Mouse (Mus musculus) liver, embryonic 14.5 days (tissue): ENCODE results near the gene Dph1. TPM values are rescaled to one million over a fixed set of nuclear protein-coding genes. Genes with fewer than 3 reads are reported as not detected.

Source experiments
- ATAC-seq: fragments of 200-750 bp; cut with Nextera tagmentation; 2 replicates; pipeline ENCODE4 v1.8.0; 2017; ENCODE audit warnings: moderate number of reproducible peaks, mild to moderate bottlenecking, moderate library complexity; ENCODE audit not compliant: insufficient read depth
- DNase-seq, 3 experiments: peaks; one replicate each; pipeline ENCODE4 v3.0.0-alpha.2; 2012 to 2013; ENCODE audit warnings: low read depth in 3 of 3, low spot score in 3 of 3
- H3K27ac ChIP-seq: fragments of 300-500 bp; sonication (generic); 2 replicates; pipeline ENCODE4 v1.5.1; 2014; ENCODE audit warnings: moderate library complexity, mild to moderate bottlenecking, control low read depth, inconsistent platforms
- H3K27me3 ChIP-seq: fragments of 300-500 bp; sonication (generic); 2 replicates; pipeline ENCODE4 v1.6.1; 2014; ENCODE audit warnings: mild to moderate bottlenecking, low read length, moderate library complexity; ENCODE audit not compliant: control insufficient read depth, insufficient read depth
- H3K36me3 ChIP-seq: fragments of 300-500 bp; sonication (generic); replicated peaks from 2 replicates; pipeline ENCODE4 v1.6.1; 2014; ENCODE audit warnings: low read depth; ENCODE audit not compliant: control insufficient read depth, insufficient read depth
- H3K4me1 ChIP-seq, 2 experiments: fragments of 200-500 bp in 1 of 2; fragments of 300-500 bp in 1 of 2; sonication (generic) in 1 of 2; replicated peaks; 2 replicates each; pipeline ENCODE4 v1.6.1; 2012 to 2014; ENCODE audit warnings: antibody characterized with exemption in 1 of 2, inconsistent platforms in 1 of 2, low read length in 1 of 2; ENCODE audit not compliant: control insufficient read depth in 2 of 2, insufficient read depth in 2 of 2
- H3K4me2 ChIP-seq: fragments of 300-500 bp; sonication (generic); 2 replicates; pipeline ENCODE4 v1.6.1; 2014; ENCODE audit warnings: low read depth, mild to moderate bottlenecking, control low read depth, moderate library complexity
- H3K4me3 ChIP-seq, 2 experiments: fragments of 200-500 bp in 1 of 2; fragments of 300-500 bp in 1 of 2; sonication (generic) in 1 of 2; 2 replicates each; pipeline ENCODE4 v1.5.1; 2012 to 2014; ENCODE audit warnings: low read depth in 2 of 2, low read length in 2 of 2, mild to moderate bottlenecking in 2 of 2, control low read depth in 1 of 2, inconsistent platforms in 1 of 2, moderate library complexity in 1 of 2; ENCODE audit not compliant: insufficient read depth in 1 of 2
- H3K9ac ChIP-seq: fragments of 300-500 bp; sonication (generic); replicated peaks from 2 replicates; pipeline ENCODE4 v1.6.1; 2014; ENCODE audit warnings: mild to moderate bottlenecking, control low read depth, moderate library complexity
- H3K9me3 ChIP-seq: fragments of 300-500 bp; sonication (generic); 2 replicates; pipeline ENCODE4 v1.6.1; 2016; ENCODE audit warnings: low read length, mixed read lengths; ENCODE audit not compliant: control insufficient read depth
- CTCF ChIP-seq: IDR thresholded peaks from 2 replicates; pipeline ENCODE4 v1.5.1; 2016; ENCODE audit warnings: antibody characterized with exemption, low read depth, control low read depth
- EP300 ChIP-seq: IDR thresholded peaks from 2 replicates; pipeline ENCODE4 v1.6.1; 2016; ENCODE audit warnings: antibody characterized with exemption, low read depth
- WGBS: fragments of 180-500 bp; shearing (Covaris S2); extraction: QIAGEN DNeasy Blood & Tissue Kit; methylation state at CpG from one replicate; pipeline ENCODE4 v1.1.7; 2014; ENCODE audit not compliant: insufficient replicate concordance; 5-methylcytosine and 5-hydroxymethylcytosine counted together
- polyA plus RNA-seq, 2 experiments: library from polyadenylated mRNA; depleted of rRNA in 1 of 2; stranded (reverse) in 1 of 2; unstranded in 1 of 2; fragments of >200 nt; fragmentation: Nextera tagmentation in 1 of 2; extraction: Ambion mirVana in 1 of 2; gene quantifications; 2 replicates each; pipeline versions ENCODE4 v1.2.1 to v1.2.3; 2012 to 2014

Gene Dph1
- polyA plus RNA-seq, 2 experiments, result 9.8 TPM

- Histone ChIP-seq H3K9ac (no peak overlapping the region), H3K27ac (no peak overlapping the region), H3K4me1 (peaks cover 0 to 4% of the 10 kb centered on the region in 2 experiments; a peak in 2 of 4 replicates), H3K36me3 (no peaks in the 10 kb centered on the region), H3K9me3 (no peaks in the 10 kb centered on the region), H3K27me3 (peaks cover 21% of the 10 kb centered on the region), H3K4me2 (no peak overlapping the region), H3K4me3 (no peak overlapping the region)
- no peak for TF ChIP-seq CTCF
- no peak for TF ChIP-seq EP300
- 53% methylated on average over 4 of the region's 4 CpGs for WGBS
- ATAC-seq (no peak), DNase-seq (no peak)
These were observed 29.5 kb downstream of the Dph1 start for GRCm38 (mm10) chr11:75161417-75162008.

- Histone ChIP-seq H3K9ac (no peak overlapping the region), H3K4me2 (no peak overlapping the region), H3K27ac (no peak overlapping the region), H3K4me3 (no peak overlapping the region), H3K36me3 (no peaks in the 10 kb centered on the region), H3K27me3 (peaks cover 15% of the 10 kb centered on the region), H3K9me3 (no peaks in the 10 kb centered on the region), H3K4me1 (peaks cover 0 to 6% of the 10 kb centered on the region in 2 experiments; a peak in 2 of 4 replicates)
- TF ChIP-seq CTCF (no peak), EP300 (no peak)
- no peak for ATAC-seq
- DNase-seq, result no peak
- WGBS, result 71% methylated on average over 7 of the region's 7 CpGs
These were observed 30.1 kb downstream of the Dph1 start for GRCm38 (mm10) chr11:75160954-75161353.

DNA sequence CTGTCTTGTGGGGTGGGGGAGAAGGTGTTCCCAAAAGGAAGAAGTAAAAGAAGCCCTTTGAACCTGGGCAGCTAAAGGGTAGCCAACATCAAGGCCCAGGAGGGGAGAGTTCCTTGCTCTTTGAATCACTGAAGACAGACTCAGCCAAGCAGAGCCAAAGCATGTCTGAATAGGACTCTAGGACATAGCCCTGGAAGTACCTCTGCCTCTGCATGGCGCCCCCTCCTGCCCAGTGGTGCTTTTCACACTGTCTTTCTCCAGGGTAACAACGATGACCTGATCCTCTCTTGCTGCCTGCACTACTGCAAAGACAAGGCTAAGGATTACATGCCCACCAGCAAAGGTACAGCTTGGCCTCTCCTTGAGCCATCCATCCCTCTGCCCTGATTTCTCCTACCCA lies 31.5 kb downstream of the Dph1 start:
- peaks cover 1% of the 10 kb centered on the region for H3K27me3 ChIP-seq
- DNase-seq (no peak), ATAC-seq (no peak)
- H3K4me3 ChIP-seq, result no peak overlapping the region
- H3K9ac ChIP-seq, result no peak overlapping the region
- no peak overlapping the region for H3K27ac ChIP-seq
- peaks cover 0 to 7% of the 10 kb centered on the region in 2 experiments; a peak in 2 of 4 replicates for H3K4me1 ChIP-seq
- WGBS, result 47% methylated on average over 2 of the region's 2 CpGs
- no peak overlapping the region for H3K4me2 ChIP-seq
- H3K36me3 ChIP-seq, result no peaks in the 10 kb centered on the region
- H3K9me3 ChIP-seq, result no peaks in the 10 kb centered on the region
- TF ChIP-seq CTCF (peak; percentile 72), EP300 (no peak)

- Histone ChIP-seq H3K27me3 (no peaks in the 10 kb centered on the region), H3K27ac (no peak overlapping the region), H3K4me2 (no peak overlapping the region), H3K9me3 (no peaks in the 10 kb centered on the region), H3K9ac (no peak overlapping the region), H3K4me1 (peaks cover 0 to 13% of the 10 kb centered on the region in 2 experiments; a peak in 2 of 4 replicates), H3K36me3 (no peaks in the 10 kb centered on the region), H3K4me3 (no peak overlapping the region)
- DNase-seq (no peak), ATAC-seq (no peak)
- TF ChIP-seq EP300 (no peak), CTCF (no peak)
- WGBS, result 89% methylated on average over 14 of the region's 14 CpGs
These were observed 32.6 kb downstream of the Dph1 start for GRCm38 (mm10) chr11:75158432-75158831.

GRCm38 (mm10) chr11:75157901-75158300 lies 33.1 kb downstream of the Dph1 start:
- no peak overlapping the region for H3K9ac ChIP-seq
- H3K4me2 ChIP-seq, result no peak overlapping the region
- no peak overlapping the region for H3K27ac ChIP-seq
- DNase-seq (no peak), ATAC-seq (no peak)
- H3K4me1 ChIP-seq, result peaks cover 0 to 15% of the 10 kb centered on the region in 2 experiments; a peak in 2 of 4 replicates
- H3K27me3 ChIP-seq, result no peaks in the 10 kb centered on the region
- H3K36me3 ChIP-seq, result no peaks in the 10 kb centered on the region
- no peak for TF ChIP-seq EP300
- TF ChIP-seq CTCF, result no peak
- 62% methylated on average over 2 of the region's 2 CpGs for WGBS
- no peak overlapping the region for H3K4me3 ChIP-seq
- H3K9me3 ChIP-seq, result no peaks in the 10 kb centered on the region
